Comparison of ENCODE assay signal across 16 mouse cellular contexts in genomic region chr1:192533016-192533415, GRCm38 (mm10).
"Had no signal": no experiment of that assay in that cellular context is flagged by ENCODE, and none has a peak within 500 bp of the region (broad histone marks: within the 10 kb centered on the region; RNA-seq: fewer than 3 reads in every experiment).

No protein-coding gene starts in this region.

- H3K9ac ChIP-seq: neural tube, embryonic 13.5 days; neural tube, embryonic 15.5 days; stomach, embryonic 15.5 days had no signal

- H3K27me3 ChIP-seq: neural tube, embryonic 13.5 days; neural tube, embryonic 15.5 days; stomach, embryonic 15.5 days had no signal

- H3K4me2 ChIP-seq: neural tube, embryonic 13.5 days; neural tube, embryonic 15.5 days; stomach, embryonic 15.5 days had no signal

- DNase-seq: retina, postnatal 1 day; right cerebral cortex, adult 18-20 months; right cerebral cortex, postnatal 14 days; right cerebral cortex, postnatal 25 days; right cerebral cortex, postnatal 4 days; spleen, adult 18-20 months; thymus, adult 18-20 months; thymus, adult 2 months; thymus, postnatal 14 days; thymus, postnatal 25 days; thymus, postnatal 36 days; thymus, postnatal 4 days had no signal

- H3K9me3 ChIP-seq: neural tube, embryonic 13.5 days; neural tube, embryonic 15.5 days; stomach, embryonic 15.5 days had no signal

- H3K36me3 ChIP-seq: neural tube, embryonic 13.5 days; neural tube, embryonic 15.5 days; stomach, embryonic 15.5 days had no signal

- H3K4me1 ChIP-seq: neural tube, embryonic 13.5 days; neural tube, embryonic 15.5 days; stomach, embryonic 15.5 days had no signal

- H3K27ac ChIP-seq: neural tube, embryonic 13.5 days; neural tube, embryonic 15.5 days; stomach, embryonic 15.5 days; stomach, postnatal 0 days had no signal

- H3K4me3 ChIP-seq: neural tube, embryonic 13.5 days; neural tube, embryonic 15.5 days; stomach, embryonic 15.5 days had no signal
